Mouse (Mus musculus) bone marrow macrophage, adult 2 months (primary cell): ENCODE results near the gene Nptn.

Experiments
- CTCF ChIP-seq: IDR thresholded peaks from 2 replicates; pipeline ENCODE4 v1.5.1; 2012; ENCODE audit warnings: low read depth, mild to moderate bottlenecking, low read length, moderate library complexity
- POLR2A ChIP-seq: IDR thresholded peaks from 2 replicates; pipeline ENCODE4 v1.6.1; 2012; ENCODE audit warnings: mild to moderate bottlenecking, low read depth, low read length, borderline replicate concordance

GRCm38 (mm10) chr9:58669819-58670218 lies 87.8 kb downstream of the Nptn start:
- no peak for TF ChIP-seq POLR2A
- TF ChIP-seq CTCF, result no peak
